Mouse (Mus musculus) hindlimb bud, embryonic 11.5 days (tissue): ENCODE measurements around the gene Efhd2.

Experiments
- DNase-seq: peaks from one replicate; pipeline ENCODE4 v3.0.0-alpha.2; 2012; ENCODE audit warnings: low read depth, low spot score; ENCODE audit errors: extremely low spot score

Gene Efhd2

DNA sequence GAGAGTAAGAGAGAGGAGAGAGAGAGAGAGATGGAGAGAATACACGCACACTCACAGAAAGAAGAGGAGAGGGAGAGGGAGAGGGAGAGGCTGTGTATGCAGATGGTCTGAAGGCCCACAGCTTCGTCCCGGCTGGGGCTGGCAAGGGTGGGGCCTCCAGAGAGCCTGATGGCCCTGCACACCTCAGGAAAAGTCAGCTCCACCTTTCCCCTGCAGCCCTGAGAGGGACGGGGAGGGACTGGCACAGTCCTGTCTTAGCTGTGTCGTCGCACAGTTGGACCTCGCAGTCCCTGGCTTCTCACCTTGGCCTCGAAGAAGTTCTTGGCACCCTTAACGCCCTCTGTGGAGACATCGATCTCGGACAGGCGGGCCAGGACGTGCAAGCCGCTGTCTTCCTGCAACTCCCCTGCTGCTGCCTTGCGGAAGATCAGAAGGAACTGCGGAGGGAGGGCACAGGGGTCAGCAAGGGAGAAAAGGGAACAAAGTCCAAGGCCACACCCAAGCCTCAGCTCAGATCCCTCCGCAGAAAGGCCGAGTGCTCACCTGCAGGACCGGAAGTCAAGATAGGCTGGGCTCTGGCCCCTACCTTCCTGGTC, 14.4 kb downstream of the Efhd2 start:
- DNase-seq, result no peak

DNA sequence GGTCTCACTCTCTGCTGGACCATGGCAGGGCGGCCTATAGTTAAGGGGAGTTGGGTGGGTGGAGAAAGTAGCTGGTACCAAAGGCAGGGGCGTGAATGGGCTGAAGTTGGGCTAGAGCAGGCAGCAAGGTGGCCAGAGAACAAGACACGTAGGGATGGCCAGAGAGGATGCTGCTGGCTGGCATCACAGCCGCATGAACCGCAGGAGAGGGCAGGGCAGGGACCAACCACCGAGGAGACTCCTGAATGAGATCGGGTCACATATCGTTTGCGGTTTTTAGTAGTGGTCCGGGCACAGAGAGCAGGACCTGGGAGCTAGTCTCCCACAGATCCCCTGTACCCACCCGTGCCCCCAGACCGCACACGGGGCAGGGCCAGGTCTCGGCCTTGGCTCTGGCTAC, 15.4 kb downstream of the Efhd2 start:
- DNase-seq, result no peak

DNA sequence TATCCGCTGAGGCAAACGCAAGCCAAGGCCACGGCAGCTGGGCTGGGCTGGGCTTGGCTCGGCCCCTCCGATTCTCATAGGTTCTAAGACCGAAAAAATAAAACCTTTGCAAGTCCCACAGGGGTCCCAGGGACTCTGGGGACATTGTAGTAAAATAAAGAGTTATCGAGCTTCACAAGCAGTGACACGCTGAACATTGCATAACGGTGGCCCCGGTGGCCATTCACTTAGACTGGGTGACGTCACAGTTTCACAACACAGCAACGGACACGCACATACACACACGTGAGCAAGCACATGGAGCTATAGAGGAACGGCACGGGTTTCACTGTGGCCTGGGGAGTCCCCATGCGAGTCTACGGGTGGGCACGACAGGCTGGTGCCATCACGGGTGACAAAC, 16.2 kb downstream of the Efhd2 start:
- DNase-seq, result no peak

DNA sequence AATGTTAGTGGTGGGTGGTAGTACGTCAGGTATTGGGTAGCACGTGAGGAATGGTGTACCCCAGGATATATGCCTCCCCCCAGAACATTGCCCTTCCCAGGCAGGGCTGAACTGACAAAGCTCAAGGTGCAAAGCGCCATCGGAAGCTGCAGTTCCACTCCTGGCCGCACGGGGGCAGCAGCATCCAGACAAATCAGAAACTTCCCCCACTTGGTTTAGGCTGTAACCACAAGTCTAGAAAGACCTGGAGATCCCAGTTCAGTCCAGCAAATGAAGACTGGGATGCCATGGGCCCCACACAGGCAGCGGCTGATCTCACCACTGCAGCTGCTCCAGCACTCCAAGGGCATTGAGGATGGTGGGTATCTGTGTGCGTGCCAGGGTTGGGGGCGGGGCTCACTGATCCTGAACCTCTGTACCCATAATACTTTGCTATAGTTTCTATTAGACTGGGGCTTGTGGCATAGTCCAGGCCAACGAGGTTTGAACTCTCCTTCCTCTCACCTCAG, 17.2 kb downstream of the Efhd2 start:
- no peak for DNase-seq

DNA sequence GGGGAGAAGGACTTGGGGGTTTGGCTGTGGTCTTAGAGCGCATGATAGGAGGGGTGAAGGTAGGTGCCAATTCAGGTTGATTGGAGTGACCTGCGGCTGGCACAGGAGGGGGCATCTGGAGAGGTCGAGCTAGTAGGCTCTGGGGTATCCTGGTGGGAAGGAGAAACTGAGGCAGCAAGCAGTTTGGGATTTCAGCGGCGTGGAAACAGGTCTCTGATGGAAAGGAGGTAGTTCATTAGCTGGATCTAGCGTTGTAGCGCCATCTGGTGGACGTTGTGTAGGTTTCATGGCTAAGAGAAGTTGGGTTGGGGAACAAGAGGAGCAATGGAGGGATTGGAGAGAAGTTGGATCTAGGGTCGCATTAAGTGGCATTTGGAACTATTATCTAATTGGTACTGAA, 21.3 kb downstream of the Efhd2 start:
- DNase-seq, result no peak

DNA sequence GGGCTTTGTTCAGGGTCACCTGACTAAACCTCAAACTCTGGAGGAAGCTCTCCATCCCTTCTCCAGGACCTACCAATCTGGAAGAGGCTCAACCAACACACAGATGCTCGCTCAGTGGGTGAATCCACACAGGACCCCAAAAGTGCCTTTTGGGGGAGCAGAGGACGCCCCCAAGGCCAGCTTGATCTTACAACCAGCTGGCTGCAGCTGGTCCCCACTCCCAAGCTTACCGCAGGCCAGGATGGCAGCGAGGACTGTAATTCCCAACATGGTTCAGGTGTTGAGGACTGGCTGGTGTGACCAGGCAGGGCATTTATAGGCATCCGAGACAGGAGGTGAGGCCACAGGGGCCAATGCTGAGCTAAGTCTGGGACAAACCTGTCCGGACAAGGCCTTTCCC, 28.7 kb downstream of the Efhd2 start, which contains the start of gene Ctrc:
TSS of gene Ctrc (minus strand) at position 361 of the 400 bp plus-strand sequence.
- no peak for DNase-seq

DNA sequence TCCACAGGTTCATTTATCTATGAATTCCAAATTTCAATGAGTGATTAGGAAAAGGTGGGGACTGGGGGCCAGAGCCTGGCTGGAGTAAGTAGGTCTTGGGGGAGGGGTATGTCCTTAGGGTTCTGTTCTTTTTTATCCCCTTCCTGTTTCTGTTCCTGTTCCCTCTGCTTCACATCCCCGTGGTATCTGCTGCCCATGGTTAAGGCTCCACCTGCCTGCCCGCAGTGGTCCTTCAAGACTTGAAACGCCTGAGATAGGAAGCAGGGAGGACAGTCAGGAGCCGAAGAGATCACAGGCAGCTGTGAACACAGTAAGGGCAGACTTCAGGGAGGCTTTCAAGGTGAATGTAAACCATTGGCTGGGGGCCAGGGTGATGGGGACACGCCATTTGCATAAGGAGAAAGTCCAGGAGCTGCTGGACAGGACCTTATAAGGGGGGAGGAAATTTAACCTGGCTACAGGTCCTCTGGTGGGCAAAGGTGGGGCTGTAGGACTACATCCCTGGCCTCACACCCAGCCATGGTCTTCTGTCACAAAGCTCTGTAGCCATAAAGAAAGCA, 40.1 kb downstream of the Efhd2 start:
- DNase-seq, result no peak

DNA sequence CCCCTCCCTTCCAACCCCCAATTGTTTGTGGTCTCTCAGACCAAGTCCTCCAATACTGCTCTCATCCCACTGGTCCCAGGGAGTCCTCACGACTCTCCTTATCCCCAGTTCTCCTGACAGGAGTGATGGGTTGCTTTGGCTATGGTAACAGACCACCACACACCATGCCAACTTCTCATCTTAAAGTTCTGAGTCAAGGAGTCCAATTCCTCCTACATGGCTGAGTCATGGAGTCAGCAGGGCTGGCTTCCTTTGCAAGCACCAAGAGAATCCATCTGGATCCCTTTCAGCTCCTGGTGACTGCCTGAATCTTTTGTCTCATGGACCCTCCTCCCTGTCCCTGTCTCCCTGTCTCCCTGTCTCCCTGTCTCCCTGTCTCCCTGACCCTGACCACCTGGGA, 40.8 kb downstream of the Efhd2 start:
- DNase-seq, result no peak

DNA sequence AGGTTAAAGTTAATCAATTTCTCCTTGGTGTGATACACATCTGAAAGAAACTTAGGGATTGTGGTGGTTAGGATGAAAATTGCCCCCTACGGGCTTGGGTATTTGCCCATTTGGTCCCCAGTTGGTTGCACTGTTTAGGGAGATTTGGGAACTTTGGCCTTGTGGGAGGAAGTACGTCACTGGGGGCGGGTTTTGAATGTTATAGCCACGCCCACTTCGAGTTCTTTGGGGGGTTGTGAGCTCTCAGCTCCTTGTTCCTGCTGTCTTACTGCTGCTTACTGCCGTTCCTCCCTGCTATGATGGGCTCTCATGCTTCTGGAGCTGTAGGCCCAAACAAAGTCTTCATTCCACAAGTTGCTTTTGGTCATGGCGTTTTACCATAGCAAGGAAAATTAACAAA, 43.4 kb downstream of the Efhd2 start:
- DNase-seq, result no peak

DNA sequence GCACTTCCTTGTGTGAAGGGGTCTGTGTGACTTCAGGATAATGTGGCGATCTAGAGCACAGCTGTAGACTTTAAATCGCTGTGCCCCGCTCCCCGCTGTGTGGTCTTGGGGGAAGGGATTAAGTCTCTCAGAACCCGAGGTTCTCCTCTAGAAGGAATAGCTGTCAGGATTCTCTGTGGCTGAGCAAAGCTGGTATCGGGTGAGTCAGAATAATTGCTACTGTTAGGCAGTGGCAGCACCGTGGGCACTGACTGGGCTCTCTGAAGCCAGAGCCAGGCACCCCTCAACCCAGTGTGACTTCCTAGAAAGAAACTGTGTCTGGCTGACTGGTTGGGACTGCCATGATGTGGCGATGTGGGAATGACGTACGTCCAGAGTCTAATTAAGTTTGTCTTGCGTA, 44.3 kb downstream of the Efhd2 start:
- no peak for DNase-seq

DNA sequence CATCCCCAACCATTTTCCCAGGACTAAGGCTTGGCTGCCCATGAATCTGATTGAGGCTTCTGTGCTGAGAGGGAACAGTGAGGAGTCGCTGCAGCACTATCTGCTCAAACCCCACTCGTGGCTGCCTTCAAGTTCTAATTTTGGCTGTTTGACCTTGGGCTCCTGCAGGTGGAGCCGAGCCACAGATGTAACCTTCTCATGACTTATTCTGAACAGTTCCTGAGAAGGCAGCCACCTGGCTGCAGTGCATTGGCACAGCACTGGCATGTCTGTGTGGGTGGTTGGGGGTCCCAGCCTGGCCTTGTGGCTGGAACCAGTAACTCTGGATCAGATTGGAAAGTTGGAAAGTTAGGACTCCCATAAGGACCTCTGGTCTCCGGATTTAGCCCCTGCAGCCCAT, 46.5 kb downstream of the Efhd2 start:
- DNase-seq, result no peak

DNA sequence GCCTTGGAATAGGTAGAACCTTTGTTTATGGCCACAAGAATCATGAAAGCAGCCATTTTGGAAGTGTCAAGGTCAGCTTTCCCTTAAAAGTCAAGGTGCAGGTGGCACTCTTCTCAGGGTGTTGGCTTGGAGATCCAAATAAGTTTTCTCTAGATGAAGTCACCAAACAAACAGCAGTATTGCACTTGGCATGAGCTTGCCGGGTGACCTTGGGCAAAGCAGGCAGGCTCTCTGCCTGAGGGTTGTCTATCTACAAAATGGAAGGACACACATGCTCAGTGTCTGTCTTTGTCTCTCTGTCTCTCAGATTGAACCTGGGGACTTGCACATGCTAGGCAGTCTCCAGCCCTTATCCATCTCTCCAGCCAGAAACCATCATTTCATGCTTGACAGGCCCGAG, 47.3 kb downstream of the Efhd2 start:
- no peak for DNase-seq

DNA sequence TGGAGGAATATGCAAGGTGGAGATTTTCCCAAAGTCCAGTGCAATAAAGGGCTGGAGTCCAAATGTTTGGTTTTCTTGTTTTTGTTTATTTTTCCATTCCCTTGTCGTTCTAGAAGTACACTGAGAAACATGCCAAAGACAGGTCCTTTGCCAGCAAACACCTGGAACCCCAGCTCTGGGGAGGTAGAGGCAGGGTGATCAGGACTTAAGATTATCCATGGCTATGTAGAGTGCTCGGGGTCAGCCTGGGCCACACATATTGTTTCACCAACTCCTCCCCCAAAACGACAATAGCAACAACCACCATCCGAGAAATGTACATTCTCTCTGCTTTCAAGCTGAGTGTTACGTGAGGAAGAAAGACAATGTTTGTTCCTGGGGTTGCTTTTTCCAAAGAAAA, 48.7 kb downstream of the Efhd2 start, which contains the start of gene Cela2a:
TSS of gene Cela2a (minus strand) at position 101 of the 400 bp plus-strand sequence.
- DNase-seq, result no peak

DNA sequence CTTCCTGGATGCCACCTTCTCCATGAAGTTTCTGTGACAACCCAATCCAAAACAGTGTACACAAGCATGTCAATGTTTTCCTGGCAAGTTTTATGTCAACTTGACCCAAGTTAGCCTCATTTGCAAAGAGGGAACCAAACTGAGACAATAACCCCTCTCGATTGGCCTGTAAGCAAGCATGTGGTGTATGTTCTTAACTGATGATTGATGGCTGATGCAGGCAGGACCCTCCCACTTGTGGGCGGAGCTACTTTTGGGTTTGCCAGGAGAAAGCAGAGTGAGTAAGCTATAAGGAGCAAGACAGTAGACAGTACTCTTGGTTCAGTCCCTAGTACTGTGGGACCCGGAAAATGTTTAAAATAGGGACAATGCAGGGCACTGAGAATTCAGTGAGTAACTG, 51.7 kb downstream of the Efhd2 start:
- no peak for DNase-seq

DNA sequence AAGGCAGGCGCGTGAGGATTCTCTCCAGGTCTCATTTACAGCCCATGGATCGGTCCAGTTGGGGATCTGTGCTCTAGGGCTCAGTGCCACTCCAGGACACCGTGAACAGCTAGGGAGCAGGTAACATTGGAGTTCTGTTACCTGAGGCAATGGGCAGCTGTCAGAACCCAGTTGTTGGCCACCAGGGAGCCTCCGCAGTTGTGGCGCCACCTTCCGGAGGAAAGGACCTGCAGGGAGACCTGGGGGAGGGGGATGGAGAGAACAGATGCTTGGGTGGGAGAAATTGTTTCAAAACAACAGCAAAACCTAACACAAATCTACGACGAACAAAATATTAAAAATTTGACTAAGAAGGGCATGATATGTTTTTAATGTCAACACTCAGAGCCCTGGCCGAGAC, 52.6 kb downstream of the Efhd2 start:
- DNase-seq, result no peak

DNA sequence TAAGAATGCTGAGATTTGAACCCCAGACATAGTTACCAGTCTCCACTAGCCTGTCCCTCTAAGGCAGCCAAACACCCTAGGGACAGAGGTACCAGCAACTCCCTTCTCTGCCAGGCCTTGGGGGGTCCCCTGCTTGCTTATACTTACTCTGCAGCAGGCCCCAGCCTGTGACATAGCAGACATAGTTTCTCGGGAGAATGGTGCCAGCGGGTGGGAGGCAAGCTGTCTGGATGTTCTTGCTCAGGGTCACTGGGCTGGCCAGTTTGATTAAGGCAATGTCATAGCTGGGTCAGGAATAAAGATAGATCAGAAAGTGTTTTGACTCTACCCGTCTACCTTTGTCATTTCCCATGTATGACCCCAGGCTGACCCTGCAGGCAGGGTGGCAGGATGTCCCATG, 53.5 kb downstream of the Efhd2 start:
- no peak for DNase-seq

DNA sequence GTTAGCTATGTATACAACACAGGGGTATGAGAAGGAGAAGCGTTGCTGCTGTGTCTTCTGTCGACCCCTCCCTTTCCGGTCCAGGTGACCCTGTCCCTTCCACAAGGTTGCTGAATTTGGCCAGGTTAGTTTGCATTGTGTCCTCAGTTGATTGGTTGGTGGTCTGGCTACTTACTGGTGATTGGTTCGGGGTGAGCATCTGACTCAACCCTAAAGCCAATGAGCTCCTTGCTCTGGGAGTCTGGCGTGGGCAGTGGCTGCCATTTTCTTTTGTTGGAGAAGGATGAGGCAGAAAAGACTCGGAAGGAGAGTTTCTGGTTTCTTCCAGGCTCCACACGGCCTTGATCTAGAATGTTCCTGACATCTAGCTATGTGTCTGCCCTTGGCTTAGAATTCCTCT, 55.4 kb downstream of the Efhd2 start:
- no peak for DNase-seq

DNA sequence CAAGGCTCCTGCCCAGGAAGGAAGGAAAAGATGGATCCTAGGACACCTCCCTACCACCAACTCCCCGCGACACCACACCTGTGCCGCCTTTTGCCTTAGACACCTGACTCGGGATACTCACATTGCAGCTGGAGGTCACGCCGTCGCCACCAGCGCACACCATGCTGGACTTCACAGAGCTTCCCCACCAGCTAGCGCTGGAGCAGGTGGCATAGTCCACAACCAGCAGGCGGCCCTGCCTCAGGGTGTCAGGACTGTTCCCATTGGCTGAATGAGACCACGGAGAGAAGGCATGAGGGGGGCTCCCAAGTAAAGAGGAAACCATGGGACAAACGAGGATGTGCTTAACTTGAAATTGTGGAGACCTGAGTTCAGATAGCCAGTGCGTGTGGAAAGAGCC, 55.9 kb downstream of the Efhd2 start:
- DNase-seq, result no peak

DNA sequence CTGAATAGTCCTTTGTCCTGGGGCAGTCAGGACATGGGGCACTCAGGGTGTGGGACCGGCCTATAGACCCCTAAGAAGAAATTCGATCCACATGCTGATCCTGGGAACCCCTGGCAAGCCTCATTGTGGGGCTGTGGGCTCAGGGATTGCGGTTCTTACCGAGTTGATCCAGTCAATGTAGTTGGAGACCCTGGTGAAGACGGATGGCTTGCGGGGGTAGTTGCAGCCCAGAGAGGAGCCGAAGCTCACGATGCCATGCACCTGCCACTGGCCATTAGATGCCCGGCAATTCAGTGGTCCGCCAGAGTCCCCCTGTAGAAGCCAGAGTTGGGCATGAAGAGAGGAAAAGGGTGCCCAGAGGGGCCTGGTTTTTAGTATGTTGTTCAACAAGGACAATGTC, 57.0 kb downstream of the Efhd2 start:
- DNase-seq, result no peak

DNA sequence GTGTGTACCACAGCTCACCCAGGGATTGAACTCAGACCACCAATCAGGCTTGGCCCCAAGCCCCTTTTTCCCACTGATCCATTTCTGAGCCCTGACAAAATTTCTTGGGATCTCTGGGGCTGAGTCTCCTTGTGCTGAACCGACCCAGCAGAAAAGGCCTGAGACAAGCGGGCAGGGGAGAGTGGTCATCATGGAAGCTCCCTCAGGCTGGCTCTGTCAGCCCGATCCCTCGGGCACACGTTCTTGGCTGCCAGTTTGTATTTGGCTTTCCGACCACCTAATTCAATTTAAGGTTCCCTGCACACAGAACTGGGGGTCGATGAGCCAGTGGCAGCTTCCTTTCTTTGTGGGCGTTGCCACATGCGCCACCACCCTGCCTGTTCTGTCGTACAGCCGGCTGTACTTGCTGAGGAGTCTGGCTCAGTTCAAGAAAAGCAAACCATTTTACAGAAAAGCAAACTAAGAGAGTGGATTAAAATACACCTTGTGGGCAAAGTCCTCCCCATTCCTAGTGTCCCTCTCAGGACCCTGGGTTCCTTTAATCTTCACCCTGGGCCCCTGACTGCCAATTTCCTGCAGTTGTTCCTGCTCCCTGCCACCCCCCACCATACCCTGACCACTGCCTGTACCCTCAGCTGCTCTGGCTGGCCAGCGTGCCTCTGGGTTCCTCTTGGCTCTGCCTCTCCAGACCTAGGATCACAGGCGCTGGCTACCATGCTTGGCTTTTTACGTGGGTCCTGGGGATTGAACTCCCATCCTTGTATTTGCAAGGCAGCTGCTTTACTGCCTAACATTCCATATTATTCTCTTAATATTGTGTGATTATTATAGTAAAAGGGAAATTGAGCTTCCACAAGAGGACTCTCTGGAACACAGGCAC, 57.7 kb downstream of the Efhd2 start:
- no peak for DNase-seq

DNA sequence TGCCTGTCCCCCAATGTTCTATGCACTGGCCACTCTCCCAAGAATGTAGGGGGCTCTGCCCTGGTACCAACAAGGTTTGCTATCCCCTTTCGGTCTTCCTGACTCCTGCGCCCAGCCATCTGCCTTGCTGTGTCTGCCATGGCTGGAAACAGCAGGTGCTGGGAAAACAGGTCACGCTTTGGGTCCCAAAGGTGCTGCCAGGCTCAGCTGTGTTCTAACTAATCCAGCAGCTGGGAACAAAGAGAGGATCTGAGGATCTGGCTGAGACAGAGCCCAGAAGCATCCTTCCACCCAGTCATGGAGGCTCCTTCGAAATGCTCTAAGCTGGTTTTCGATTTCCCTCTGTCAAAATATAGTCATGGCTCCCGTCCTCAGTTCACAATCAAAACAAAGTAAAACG, 58.5 kb downstream of the Efhd2 start:
- DNase-seq, result no peak

DNA sequence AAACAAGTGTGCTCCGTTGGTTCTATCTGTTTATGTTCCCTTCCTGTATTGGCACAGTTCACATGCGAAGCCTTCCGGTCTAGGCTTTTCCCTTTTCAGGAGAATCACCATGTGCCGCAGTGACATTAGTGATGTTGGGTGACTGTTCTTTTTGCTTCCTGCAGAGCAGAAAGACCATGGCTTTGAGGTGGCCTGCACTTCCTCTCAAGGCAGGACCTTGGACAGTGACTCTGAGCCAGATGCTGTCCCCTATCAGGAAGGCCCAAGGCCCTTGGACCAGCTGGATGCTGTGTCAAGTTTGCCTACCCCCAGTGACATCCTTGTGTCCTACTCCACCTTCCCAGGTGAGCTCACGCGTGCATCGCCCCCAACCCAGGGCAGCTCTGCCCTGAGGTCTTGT, 63.3 kb downstream of the Efhd2 start:
- no peak for DNase-seq
